9 mouse cellular contexts compared by ENCODE assay signal in genomic region chr8:48153360-48154121, GRCm38 (mm10). TPM values are rescaled to one million over a fixed set of nuclear protein-coding genes. Genes with fewer than 3 reads are reported as not detected.
DNase-seq lines count a peak whose midpoint lies in the region; ATAC-seq lines count a peak whose summit lies in the region.
"Had no signal": no experiment of that assay in that cellular context is flagged by ENCODE, and none has a peak within 500 bp of the region (broad histone marks: within the 10 kb centered on the region; RNA-seq: fewer than 3 reads in every experiment).

No protein-coding gene starts in this region.

- H3K36me3 ChIP-seq in lung, embryonic 15.5 days = no peaks in the 10 kb centered on the region
- H3K36me3 ChIP-seq: G1E had no signal

- no peak overlapping the region for H3K27ac ChIP-seq in lung, embryonic 15.5 days

- 27% methylated on average over 15 of the region's 15 CpGs for WGBS in lung, embryonic 15.5 days

- peak; percentile 7 for DNase-seq in 416B (ENCODE audit: low read depth)
- peak; percentile 44 for DNase-seq in cerebellum, adult 11-12 months
- peak; percentile 74 to 81 for DNase-seq in heart, postnatal 14 days
- peak; percentile 53 to 55 for DNase-seq in kidney, postnatal 36 days
- peak; percentile 51 for DNase-seq in retina, embryonic 14.5 days (ENCODE audit: low spot score)
- no peak for DNase-seq in thymus, postnatal 4 days

- peak overlapping the region; percentile 45 for H3K4me2 ChIP-seq in lung, embryonic 15.5 days

- no peaks in the 10 kb centered on the region for H3K27me3 ChIP-seq in lung, embryonic 15.5 days

- H3K9ac ChIP-seq in lung, embryonic 15.5 days = no peak overlapping the region

- H3K4me3 ChIP-seq in lung, embryonic 15.5 days = 0 out of 2 replicates have a peak overlapping the region, but pooled peaks have one; percentile 5

- intact Hi-C loops in heart, postnatal 14 days (cut with DNase I) = no loop called here

- peaks cover 14% of the 10 kb centered on the region; the same call in 1 of the 2 replicates for H3K4me1 ChIP-seq in lung, embryonic 15.5 days

- H3K9me3 ChIP-seq in lung, embryonic 15.5 days = no peaks in the 10 kb centered on the region

- ATAC-seq in frontal cortex, adult (ENCODE audit: low TSS enrichment) = peak; percentile 91
- ATAC-seq in lung, embryonic 15.5 days (ENCODE audit: borderline replicate concordance, extremely low read depth, low FRiP score, low TSS enrichment) = peak; percentile 92; the same call in 1 of the 2 replicates

RNA-seq across cellular contexts. Expression of gene Dctd, which starts 54.6 kb away (rescaled TPM):
- total RNA-seq in heart, postnatal 14 days (2021) = 1 to 10 TPM; 1.1 to 2.1 TPM
- polyA plus RNA-seq in lung, embryonic 15.5 days (2015; fragmentation: Nextera tagmentation; extraction: Ambion mirVana) = 19.9 and 20.1 TPM in 2 replicates
